8 mouse cellular contexts compared by ENCODE assay signal in the genomic region with DNA sequence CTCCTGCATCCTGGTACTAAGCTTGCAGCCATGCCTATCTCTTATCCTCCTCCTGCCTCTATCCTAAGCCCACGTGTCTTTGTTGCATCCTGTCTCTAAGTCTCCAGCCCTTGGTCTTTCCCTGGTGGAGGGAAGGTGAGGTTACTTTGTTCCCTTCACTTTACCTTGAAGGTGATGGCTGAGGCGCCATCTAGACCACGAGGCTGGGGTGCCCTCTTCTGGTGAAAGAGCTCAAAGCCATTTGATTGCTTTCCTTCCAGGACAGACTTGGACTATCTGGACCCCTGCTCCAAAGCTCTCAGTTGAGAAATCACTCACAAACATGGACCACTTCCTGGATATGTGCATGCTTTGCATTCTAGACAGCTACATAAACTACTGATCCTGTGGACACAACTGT. TPM values are rescaled to one million over a fixed set of nuclear protein-coding genes. Genes with fewer than 3 reads are reported as not detected.
DNase-seq lines count a peak whose midpoint lies in the region; ATAC-seq lines count a peak whose summit lies in the region.

No protein-coding gene starts in this region.

- H3K36me3 ChIP-seq in kidney, embryonic 14.5 days (ENCODE audit: control insufficient read depth, insufficient read depth, low read length): no peaks in the 10 kb centered on the region
- H3K36me3 ChIP-seq in splenic B cell, adult 2 months (ENCODE audit: control insufficient read depth, insufficient read depth, low read length, poor library complexity, severe bottlenecking): no peaks in the 10 kb centered on the region

- H3K4me1 ChIP-seq in kidney, embryonic 14.5 days (ENCODE audit: control insufficient read depth, insufficient read depth, low read length): no peaks in the 10 kb centered on the region

- H3K27me3 ChIP-seq in kidney, embryonic 14.5 days (ENCODE audit: control insufficient read depth, insufficient read depth, low read length): no peaks in the 10 kb centered on the region
- no peaks in the 10 kb centered on the region for H3K27me3 ChIP-seq in splenic B cell, adult 2 months (ENCODE audit: control insufficient read depth, insufficient read depth, low read length, poor library complexity, severe bottlenecking)

- H3K9ac ChIP-seq in kidney, embryonic 14.5 days (ENCODE audit: low read depth, low read length): no peak overlapping the region

- H3K27ac ChIP-seq in kidney, embryonic 14.5 days (ENCODE audit: low read depth, low read length): no peak overlapping the region

- no peaks in the 10 kb centered on the region for H3K9me3 ChIP-seq in kidney, embryonic 14.5 days (ENCODE audit: control insufficient read depth, low read length)

- ATAC-seq in frontal cortex, adult (ENCODE audit: low TSS enrichment): peak; percentile 69; the same call in 1 of the 2 replicates
- ATAC-seq in kidney, embryonic 14.5 days (ENCODE audit: low FRiP score, low TSS enrichment): 0 out of 2 replicates have a peak, but pooled peaks have one; percentile 45

- WGBS in kidney, embryonic 14.5 days: 0% methylated on average over 3 of the region's 3 CpGs

- DNase-seq in cerebellum, postnatal 10 days: peak; percentile 85 to 87
- DNase-seq in cerebellum, adult 11-12 months: no peak
- DNase-seq in 3T3-L1 (ENCODE audit: low read depth, low spot score): peak; percentile 52
- peak; percentile 59 to 70 for DNase-seq in adrenal gland, adult 18-20 months (ENCODE audit: low spot score in 2 of 2)
- DNase-seq in lung, postnatal 36 days: peak; percentile 83
- peak; percentile 67 for DNase-seq in splenic B cell, adult 2 months (ENCODE audit: low read depth, low spot score)

- H3K4me3 ChIP-seq in kidney, embryonic 14.5 days (ENCODE audit: low read length): no peak overlapping the region

- H3K4me2 ChIP-seq in kidney, embryonic 14.5 days (replicated peaks; ENCODE audit: low read depth, low read length): no peak overlapping the region

RNA-seq across cellular contexts. Expression of gene Oaz2, which starts 3.6 kb away (rescaled TPM):
- 100 to 1,000 TPM; 131 to 132 TPM for total RNA-seq in adrenal gland, adult 18-20 months (2021)
- 194 and 204 TPM in 2 replicates for polyA plus RNA-seq in kidney, embryonic 14.5 days (2014; fragmentation: Nextera tagmentation; extraction: Ambion mirVana)

RNA-seq across cellular contexts. Expression of gene Rbpms2, which starts 34.7 kb away (rescaled TPM):
- total RNA-seq in adrenal gland, adult 18-20 months (2021): 10 to 100 TPM; 63.3 to 89.9 TPM
- polyA plus RNA-seq in kidney, embryonic 14.5 days (2014; fragmentation: Nextera tagmentation; extraction: Ambion mirVana): 22.4 and 29.1 TPM in 2 replicates
